Mouse (Mus musculus) forebrain, embryonic 12.5 days (tissue): ENCODE data around the gene Rfxap. TPM values are rescaled to one million over a fixed set of nuclear protein-coding genes. Genes with fewer than 3 reads are reported as not detected.
"Not testable (repeated sequence)": the region's sequence is repeated elsewhere in the genome, so short reads cannot be mapped to it uniquely, and the experiment has no call there.

Source experiments
- ATAC-seq: fragments of 200-750 bp; cut with Nextera tagmentation; 2 replicates; pipeline ENCODE4 v1.8.0; 2017; ENCODE audit warnings: moderate TSS enrichment; ENCODE audit not compliant: low FRiP score
- H3K27ac ChIP-seq: fragments of 300-500 bp; sonication (generic); 2 replicates; pipeline ENCODE4 v1.5.1; 2016; ENCODE audit warnings: mild to moderate bottlenecking
- H3K27me3 ChIP-seq: fragments of 300-500 bp; sonication (generic); 2 replicates; pipeline ENCODE4 v1.6.1; 2016; ENCODE audit warnings: mild to moderate bottlenecking
- H3K36me3 ChIP-seq: fragments of 300-500 bp; sonication (generic); replicated peaks from 2 replicates; pipeline ENCODE4 v1.6.1; 2016; ENCODE audit warnings: mild to moderate bottlenecking
- H3K4me1 ChIP-seq: fragments of 300-500 bp; sonication (generic); 2 replicates; pipeline ENCODE4 v1.6.1; 2016
- H3K4me2 ChIP-seq: fragments of 300-500 bp; sonication (generic); 2 replicates; pipeline ENCODE4 v1.6.1; 2016; ENCODE audit warnings: mild to moderate bottlenecking, moderate library complexity
- H3K4me3 ChIP-seq: fragments of 300-500 bp; sonication (generic); replicated peaks from 2 replicates; pipeline ENCODE4 v1.5.1; 2016; ENCODE audit warnings: mild to moderate bottlenecking
- H3K9ac ChIP-seq: fragments of 300-500 bp; sonication (generic); 2 replicates; pipeline ENCODE4 v1.6.1; 2016; ENCODE audit warnings: mild to moderate bottlenecking
- H3K9me3 ChIP-seq: fragments of 300-500 bp; sonication (generic); 2 replicates; pipeline ENCODE4 v1.6.1; 2016
- WGBS: fragments of 180-500 bp; shearing (Covaris S2); methylation state at CpG from one replicate; pipeline ENCODE4 v1.1.7; 2016; 5-methylcytosine and 5-hydroxymethylcytosine counted together
- polyA plus RNA-seq: library from polyadenylated mRNA; unstranded; fragments of >200 nt; fragmentation: Nextera tagmentation; extraction: Ambion mirVana; gene quantifications from 2 replicates; pipeline ENCODE4 v1.2.1, GENCODE M21; 2016

Gene Rfxap
- polyA plus RNA-seq, 1 experiment from 2014 or later = 65.6 TPM

DNA sequence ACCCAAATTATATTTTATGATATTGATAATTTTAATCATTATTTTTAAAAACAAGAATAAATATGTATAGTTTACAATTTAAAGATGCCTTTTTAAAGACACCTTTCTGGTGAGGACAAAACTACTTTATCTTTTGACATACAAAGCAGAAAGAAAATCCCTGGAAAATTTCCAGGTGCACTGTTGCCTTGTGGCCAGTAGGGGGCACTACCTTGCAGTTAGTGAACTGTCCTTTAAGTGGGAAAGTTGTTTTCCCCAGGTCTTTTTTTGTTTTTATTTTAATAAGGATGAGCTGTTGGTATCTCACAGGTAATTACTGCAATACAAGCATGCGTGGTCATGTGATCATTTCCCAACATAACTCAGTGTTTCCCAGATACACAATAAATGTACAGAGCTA, 11.8 kb downstream of the Rfxap start:
- 97% methylated on average over 1 of the region's 1 CpGs for WGBS

GRCm38 (mm10) chr3:54795379-54795778, 12.2 kb downstream of the Rfxap start:
- WGBS = 93% methylated on average over 5 of the region's 5 CpGs
- Histone ChIP-seq H3K9ac (no peak overlapping the region), H3K4me3 (no peak overlapping the region), H3K9me3 (peaks cover 12% of the 10 kb centered on the region; the same call in 1 of the 2 replicates), H3K36me3 (no peaks in the 10 kb centered on the region), H3K4me2 (no peak overlapping the region), H3K27me3 (no peaks in the 10 kb centered on the region), H3K4me1 (no peaks in the 10 kb centered on the region), H3K27ac (no peak overlapping the region)
- ATAC-seq = no peak

More for the DNA sequence above, 11.8 kb downstream of the Rfxap start:
- Histone ChIP-seq H3K27ac (no peak overlapping the region), H3K27me3 (no peaks in the 10 kb centered on the region), H3K4me1 (no peaks in the 10 kb centered on the region), H3K9ac (no peak overlapping the region), H3K36me3 (no peaks in the 10 kb centered on the region), H3K4me2 (no peak overlapping the region), H3K4me3 (no peak overlapping the region), H3K9me3 (peaks cover 12% of the 10 kb centered on the region; the same call in 1 of the 2 replicates)
- ATAC-seq = no peak

GRCm38 (mm10) chr3:54793762-54794161, 13.8 kb downstream of the Rfxap start:
- no peak for ATAC-seq

GRCm38 (mm10) chr3:54791822-54792677, 15.5 kb downstream of the Rfxap start:
- Histone ChIP-seq H3K9me3 (peaks cover 12% of the 10 kb centered on the region; the same call in 1 of the 2 replicates), H3K4me2 (no peak overlapping the region), H3K36me3 (no peaks in the 10 kb centered on the region), H3K27me3 (no peaks in the 10 kb centered on the region), H3K4me1 (no peaks in the 10 kb centered on the region), H3K9ac (no peak overlapping the region), H3K27ac (no peak overlapping the region), H3K4me3 (no peak overlapping the region)
- 83% methylated on average over 10 of the region's 10 CpGs for WGBS
- ATAC-seq = no peak

More at GRCm38 (mm10) chr3:54793762-54794161, 13.8 kb downstream of the Rfxap start:
- Histone ChIP-seq H3K36me3 (no peaks in the 10 kb centered on the region), H3K9ac (no peak overlapping the region), H3K4me2 (no peak overlapping the region), H3K4me1 (no peaks in the 10 kb centered on the region), H3K27ac (no peak overlapping the region), H3K4me3 (no peak overlapping the region), H3K9me3 (peaks cover 12% of the 10 kb centered on the region; the same call in 1 of the 2 replicates), H3K27me3 (no peaks in the 10 kb centered on the region)
- WGBS = 83% methylated on average over 6 of the region's 6 CpGs

DNA sequence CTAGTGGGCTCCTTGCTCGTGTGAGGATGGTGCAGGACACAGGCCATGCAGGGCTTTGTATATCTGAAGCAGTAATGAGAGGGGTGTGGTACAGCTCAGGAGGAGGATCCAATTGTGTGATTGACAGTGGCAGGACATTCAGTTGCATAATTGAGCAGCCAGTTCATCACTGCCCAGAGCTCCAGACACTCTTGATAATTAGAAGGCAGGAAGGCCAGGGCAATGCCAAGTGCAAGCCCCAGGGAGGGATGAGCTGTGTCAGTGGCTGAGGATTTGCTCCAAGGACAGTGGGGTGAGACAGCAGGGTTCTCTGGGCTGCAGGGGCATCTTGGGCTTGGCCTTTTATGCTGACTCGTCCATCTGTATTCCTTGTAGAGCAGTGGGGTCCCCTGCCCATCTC, 17.0 kb downstream of the Rfxap start:
- Histone ChIP-seq H3K27me3 (no peaks in the 10 kb centered on the region), H3K4me2 (no peak overlapping the region), H3K4me3 (no peak overlapping the region), H3K36me3 (no peaks in the 10 kb centered on the region), H3K9ac (no peak overlapping the region), H3K9me3 (peaks cover 12% of the 10 kb centered on the region; the same call in 1 of the 2 replicates), H3K4me1 (no peaks in the 10 kb centered on the region), H3K27ac (no peak overlapping the region)
- ATAC-seq = no peak
- WGBS = 67% methylated on average over 2 of the region's 2 CpGs

DNA sequence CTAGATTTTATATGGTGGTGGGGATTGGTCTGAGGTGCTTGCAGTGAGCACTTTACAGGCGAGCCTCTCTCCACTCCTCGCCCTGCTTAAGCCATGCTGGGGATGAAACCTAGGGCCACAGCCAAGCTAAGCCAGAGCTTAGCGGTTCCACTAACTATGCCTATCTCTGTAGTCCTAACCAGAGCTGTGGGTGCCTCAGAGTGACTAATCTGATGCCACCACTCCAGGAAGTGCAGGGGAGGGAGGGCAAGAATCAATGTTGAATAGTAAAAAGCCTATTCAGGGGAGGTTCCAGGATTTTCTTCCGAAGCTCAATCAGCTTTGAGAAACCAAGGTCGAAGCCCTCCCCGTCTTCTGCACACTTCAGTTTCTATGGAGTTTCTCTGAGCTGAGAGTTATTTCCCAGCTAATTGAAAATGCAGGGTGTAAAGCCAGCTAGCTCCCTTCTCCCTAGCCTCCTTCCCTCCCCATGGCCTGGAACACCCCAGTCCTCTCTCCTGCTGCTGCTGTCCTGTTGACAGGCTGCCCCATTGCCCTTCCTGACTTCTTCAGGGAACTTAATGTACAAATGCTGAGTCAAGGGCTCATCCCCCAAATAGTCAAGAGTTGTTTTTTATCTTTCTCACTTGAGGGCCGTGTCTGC, 31.5 kb downstream of the Rfxap start:
- Histone ChIP-seq H3K27ac (no peak overlapping the region), H3K9me3 (peaks cover 4% of the 10 kb centered on the region; the same call in 1 of the 2 replicates), H3K4me2 (no peak overlapping the region), H3K36me3 (no peaks in the 10 kb centered on the region), H3K9ac (no peak overlapping the region), H3K4me1 (no peaks in the 10 kb centered on the region), H3K4me3 (no peak overlapping the region), H3K27me3 (no peaks in the 10 kb centered on the region)
- ATAC-seq = no peak
- WGBS = 69% methylated on average over 7 of the region's 7 CpGs

- ATAC-seq = no peak
Measured at GRCm38 (mm10) chr3:54773613-54774012, 34.0 kb downstream of the Rfxap start.

DNA sequence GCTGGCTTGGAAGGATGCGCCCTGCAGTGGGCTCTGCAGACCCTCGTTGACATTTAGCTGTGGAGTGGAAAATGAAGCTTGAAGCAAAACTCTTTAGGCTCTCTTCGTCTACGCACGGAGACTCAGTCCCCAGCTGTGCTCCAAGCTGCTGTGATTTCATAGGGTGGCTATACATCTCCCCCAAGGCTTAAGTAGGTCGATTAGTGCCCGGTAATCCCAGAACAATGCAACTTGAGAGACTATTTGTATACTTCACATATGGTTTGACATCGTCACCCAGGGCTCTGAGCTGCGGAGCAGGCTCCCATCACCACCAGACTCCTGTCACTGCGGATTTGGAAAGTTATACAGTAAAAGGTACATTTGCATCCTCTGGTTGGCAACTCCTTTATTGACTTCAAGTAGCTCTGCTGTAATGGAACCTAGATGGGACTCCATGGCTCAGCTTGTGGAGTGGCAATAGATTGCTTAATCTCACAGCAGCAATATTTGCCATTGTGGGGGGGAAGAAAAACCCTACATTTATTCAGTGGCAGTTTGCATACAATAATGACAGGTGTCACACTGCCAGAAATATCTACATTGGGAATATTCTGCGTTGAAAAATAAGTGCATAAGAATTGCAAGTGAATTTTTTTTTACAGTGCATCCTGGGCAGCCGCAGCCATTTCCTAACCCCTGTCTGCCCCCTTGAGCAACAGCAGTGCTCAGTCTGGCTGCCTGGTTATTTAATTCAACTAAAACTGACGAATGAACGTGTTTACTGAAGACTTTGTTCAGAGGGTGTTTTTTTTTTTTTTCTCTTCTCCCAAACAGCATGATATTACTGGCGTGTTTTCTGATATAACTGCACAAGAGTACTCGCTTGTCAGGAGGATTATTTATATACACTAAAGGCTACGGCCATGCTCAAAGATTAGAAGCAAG, 38.0 kb downstream of the Rfxap start:
- 61% methylated on average over 17 of the region's 17 CpGs for WGBS
- H3K4me3 ChIP-seq = no peak overlapping the region
- H3K9me3 ChIP-seq = peaks cover 4% of the 10 kb centered on the region; the same call in 1 of the 2 replicates
- no peak overlapping the region for H3K9ac ChIP-seq
- no peaks in the 10 kb centered on the region for H3K36me3 ChIP-seq
- no peak overlapping the region for H3K4me2 ChIP-seq
- H3K27ac ChIP-seq = no peak overlapping the region
- H3K27me3 ChIP-seq = no peaks in the 10 kb centered on the region
- H3K4me1 ChIP-seq = peaks cover 6% of the 10 kb centered on the region; the same call in 1 of the 2 replicates
- no peak for ATAC-seq

More at GRCm38 (mm10) chr3:54773613-54774012, 34.0 kb downstream of the Rfxap start:
- Histone ChIP-seq H3K4me1 (peaks cover 6% of the 10 kb centered on the region; the same call in 1 of the 2 replicates), H3K36me3 (no peaks in the 10 kb centered on the region), H3K4me3 (no peak overlapping the region), H3K4me2 (no peak overlapping the region), H3K9me3 (peaks cover 4% of the 10 kb centered on the region; the same call in 1 of the 2 replicates), H3K27ac (no peak overlapping the region), H3K27me3 (no peaks in the 10 kb centered on the region), H3K9ac (no peak overlapping the region)
- WGBS = 86% methylated on average over 6 of the region's 6 CpGs

DNA sequence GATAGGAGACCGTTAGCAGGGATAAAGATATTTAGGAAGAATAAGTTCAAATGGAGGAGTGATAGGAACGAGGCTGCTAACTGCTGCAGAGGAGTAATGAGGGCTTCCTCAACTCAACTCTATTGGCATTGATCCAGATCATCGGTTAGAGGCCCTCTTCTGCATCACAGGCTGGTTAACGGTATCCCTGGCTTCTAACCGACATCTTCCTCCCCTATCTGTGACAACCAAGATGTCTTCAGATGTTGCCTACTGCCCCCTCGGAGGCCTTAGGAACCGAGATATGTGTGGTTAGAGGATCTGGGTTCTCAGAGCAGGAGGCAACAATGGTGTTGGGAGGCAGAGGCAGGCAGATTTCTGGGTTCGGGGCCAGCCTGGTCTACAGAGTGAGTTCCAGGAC, 39.0 kb downstream of the Rfxap start:
- Histone ChIP-seq H3K9ac (no peak overlapping the region), H3K9me3 (peaks cover 2% of the 10 kb centered on the region; the same call in 1 of the 2 replicates), H3K27me3 (no peaks in the 10 kb centered on the region), H3K27ac (no peak overlapping the region), H3K4me2 (no peak overlapping the region), H3K36me3 (no peaks in the 10 kb centered on the region), H3K4me3 (no peak overlapping the region), H3K4me1 (peaks cover 6% of the 10 kb centered on the region; the same call in 1 of the 2 replicates)
- 93% methylated on average over 8 of the region's 8 CpGs for WGBS
- ATAC-seq = no peak

DNA sequence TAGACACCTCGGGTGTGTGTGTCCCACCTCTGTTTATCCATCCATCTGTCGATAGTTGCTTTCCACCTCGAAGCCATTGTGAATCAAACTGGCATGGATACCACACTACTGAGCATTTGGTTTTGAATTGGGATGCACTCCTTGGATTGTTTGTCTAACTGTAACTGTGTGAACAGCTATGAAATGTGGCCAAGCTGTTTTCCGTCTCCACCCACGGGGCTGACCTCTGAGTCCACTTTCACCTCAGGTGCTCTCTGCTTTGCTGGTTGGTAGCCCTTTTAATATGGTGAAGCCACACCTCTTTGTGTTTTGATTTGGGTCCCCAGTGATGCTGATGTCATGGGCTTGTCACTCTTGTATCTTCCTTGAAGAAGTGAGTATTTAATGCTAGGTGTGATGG, 40.8 kb downstream of the Rfxap start:
- no peak overlapping the region for H3K27ac ChIP-seq
- ATAC-seq = no peak
- no peaks in the 10 kb centered on the region for H3K27me3 ChIP-seq
- no peak overlapping the region for H3K4me2 ChIP-seq
- H3K4me3 ChIP-seq = no peak overlapping the region
- no peaks in the 10 kb centered on the region for H3K9me3 ChIP-seq
- no peaks in the 10 kb centered on the region for H3K36me3 ChIP-seq
- peaks cover 6% of the 10 kb centered on the region; the same call in 1 of the 2 replicates for H3K4me1 ChIP-seq
- WGBS = 92% methylated on average over 5 of the region's 5 CpGs
- no peak overlapping the region for H3K9ac ChIP-seq

DNA sequence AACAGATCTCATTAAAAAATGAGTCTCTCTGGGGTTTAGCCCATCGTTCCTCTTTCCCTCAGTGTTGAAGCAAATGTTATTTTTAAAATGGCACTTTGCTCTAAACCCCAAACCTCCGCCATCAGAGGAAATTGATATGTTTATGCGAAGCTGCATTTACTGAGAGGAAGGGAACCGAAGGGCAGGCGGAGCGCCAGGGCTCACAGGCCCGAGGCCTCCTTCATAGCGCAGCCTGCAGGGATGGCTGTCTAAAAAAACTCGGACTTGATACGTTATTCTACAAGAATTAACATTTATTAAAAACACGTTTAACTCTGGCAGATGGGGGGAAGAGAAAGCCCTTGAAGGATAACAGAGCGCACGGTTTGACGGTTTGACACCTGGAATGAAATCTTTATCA, 41.6 kb downstream of the Rfxap start:
- H3K9me3 ChIP-seq = no peaks in the 10 kb centered on the region
- no peaks in the 10 kb centered on the region for H3K27me3 ChIP-seq
- no peak for ATAC-seq
- H3K27ac ChIP-seq = no peak overlapping the region
- peaks cover 6% of the 10 kb centered on the region; the same call in 1 of the 2 replicates for H3K4me1 ChIP-seq
- H3K9ac ChIP-seq = no peak overlapping the region
- WGBS = 87% methylated on average over 14 of the region's 14 CpGs
- no peak overlapping the region for H3K4me2 ChIP-seq
- H3K4me3 ChIP-seq = no peak overlapping the region
- no peaks in the 10 kb centered on the region for H3K36me3 ChIP-seq

DNA sequence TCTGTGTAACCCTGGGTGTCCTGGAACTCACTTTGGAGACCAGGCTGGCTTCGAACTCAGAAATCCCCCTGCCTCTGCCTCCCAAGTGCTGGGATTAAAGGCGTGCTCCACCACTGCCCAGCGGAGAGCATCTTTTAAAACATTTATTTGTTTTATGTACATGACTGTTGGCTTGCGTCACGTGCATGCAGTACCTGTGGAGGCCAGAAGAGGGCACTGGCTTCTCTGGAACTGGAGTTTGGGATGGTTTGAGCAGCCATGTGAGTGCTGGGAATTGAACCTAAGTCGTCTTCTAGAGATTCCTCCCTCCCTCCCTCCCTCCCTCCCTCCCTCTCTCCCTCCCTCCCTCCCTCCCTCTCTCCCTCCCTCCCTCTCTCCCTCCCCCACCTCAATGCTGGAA, 42.1 kb downstream of the Rfxap start:
- H3K9ac ChIP-seq, H3K27me3 ChIP-seq: not testable (repeated sequence)
- 90% methylated on average over 6 of the region's 6 CpGs for whole genome bisulfite sequencing

More for the DNA sequence above, 42.1 kb downstream of the Rfxap start:
- H3K4me1 ChIP-seq, H3K27ac ChIP-seq, H3K36me3 ChIP-seq, H3K4me2 ChIP-seq, H3K4me3 ChIP-seq, ATAC-seq, H3K9me3 ChIP-seq: not testable (repeated sequence)
